Mouse (Mus musculus) spleen, embryonic (tissue): ENCODE measurements around the gene Adgrl4.

Source experiments
- CTCF ChIA-PET: fragments of 350-600 bp; sonication (Branson Sonifier 250); formaldehyde crosslinking; loops from one replicate; lab custom pipeline; 2022; lab: Charles Lee

Gene Adgrl4

DNA sequence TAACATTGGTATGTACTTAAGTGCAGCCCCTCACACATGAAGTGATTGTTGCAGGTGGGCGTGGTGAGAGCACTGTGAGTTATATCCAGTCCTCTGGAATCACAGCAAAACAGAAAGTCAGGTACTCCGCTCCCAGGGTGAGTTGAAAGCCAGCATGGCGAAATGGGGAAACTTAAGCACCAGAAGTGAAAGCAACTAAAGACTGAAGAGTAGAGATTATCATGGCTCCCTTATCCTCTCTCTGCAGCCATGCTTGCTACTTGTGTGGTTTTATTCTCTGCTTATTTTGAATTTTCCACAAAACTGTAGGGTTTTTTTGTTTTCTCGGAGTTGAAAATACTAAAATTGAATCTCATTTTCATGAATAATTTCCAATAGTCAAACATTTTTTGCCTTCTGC is 51.2 kb downstream of the Adgrl4 start:
- CTCF ChIA-PET, result no interaction called here

GRCm38 (mm10) chr3:151505606-151506005 is 67.9 kb downstream of the Adgrl4 start:
- CTCF ChIA-PET, result interaction anchor here (0.6 kb wide), 1 partner anchor 1546 kb away, joined by 3 read pairs; no protein-coding TSS in a partner anchor

DNA sequence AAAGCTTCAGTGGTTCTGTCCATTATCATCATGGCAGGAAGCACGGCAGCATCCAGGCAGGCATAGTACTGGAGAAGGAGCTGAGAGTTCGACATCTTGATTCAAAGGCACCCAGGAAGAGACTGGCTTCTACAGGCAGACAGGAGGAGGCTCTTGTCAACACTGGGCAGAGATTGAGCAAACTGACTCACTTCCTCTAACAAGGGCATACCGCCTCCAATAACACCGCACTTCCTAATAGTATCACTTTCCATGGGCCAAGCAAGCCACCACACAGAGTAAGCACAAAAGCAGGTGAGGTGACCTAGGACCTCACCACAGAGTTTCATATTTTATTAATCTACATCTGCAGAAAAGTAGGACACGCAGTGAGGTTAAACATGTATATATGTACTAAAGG is 73.5 kb downstream of the Adgrl4 start:
- CTCF ChIA-PET, result no interaction called here

GRCm38 (mm10) chr3:151547182-151547581 is 109.5 kb downstream of the Adgrl4 start:
- CTCF ChIA-PET, result no interaction called here

- CTCF ChIA-PET, result no interaction called here
These were observed 113.3 kb downstream of the Adgrl4 start for GRCm38 (mm10) chr3:151551002-151551401.

- CTCF ChIA-PET, result no interaction called here
These were observed 118.9 kb downstream of the Adgrl4 start for GRCm38 (mm10) chr3:151556635-151557034.

DNA sequence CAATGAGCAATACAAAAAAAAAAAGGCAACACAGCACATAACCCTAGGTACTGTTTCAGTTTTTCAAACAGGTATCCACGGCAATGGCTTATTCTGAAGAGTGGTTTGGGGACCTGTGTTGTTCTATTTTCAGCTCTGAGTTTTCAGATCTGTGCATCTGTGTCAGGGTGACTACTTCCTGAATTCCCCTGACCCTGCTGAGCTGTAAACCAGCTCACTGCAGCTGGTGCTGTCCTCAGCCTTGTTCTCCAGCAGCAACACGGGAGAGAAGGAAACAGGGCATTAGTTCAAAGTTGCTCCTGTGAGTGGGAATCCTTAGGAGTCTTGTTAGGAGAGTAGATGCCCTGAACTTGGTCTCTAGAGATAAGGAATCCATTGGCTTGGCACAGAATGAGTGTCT is 119.4 kb downstream of the Adgrl4 start:
- CTCF ChIA-PET, result no interaction called here

- CTCF ChIA-PET, result no interaction called here
These were observed 119.9 kb downstream of the Adgrl4 start for GRCm38 (mm10) chr3:151557607-151558006.

GRCm38 (mm10) chr3:151558374-151558773 is 120.7 kb downstream of the Adgrl4 start:
- CTCF ChIA-PET, result no interaction called here

DNA sequence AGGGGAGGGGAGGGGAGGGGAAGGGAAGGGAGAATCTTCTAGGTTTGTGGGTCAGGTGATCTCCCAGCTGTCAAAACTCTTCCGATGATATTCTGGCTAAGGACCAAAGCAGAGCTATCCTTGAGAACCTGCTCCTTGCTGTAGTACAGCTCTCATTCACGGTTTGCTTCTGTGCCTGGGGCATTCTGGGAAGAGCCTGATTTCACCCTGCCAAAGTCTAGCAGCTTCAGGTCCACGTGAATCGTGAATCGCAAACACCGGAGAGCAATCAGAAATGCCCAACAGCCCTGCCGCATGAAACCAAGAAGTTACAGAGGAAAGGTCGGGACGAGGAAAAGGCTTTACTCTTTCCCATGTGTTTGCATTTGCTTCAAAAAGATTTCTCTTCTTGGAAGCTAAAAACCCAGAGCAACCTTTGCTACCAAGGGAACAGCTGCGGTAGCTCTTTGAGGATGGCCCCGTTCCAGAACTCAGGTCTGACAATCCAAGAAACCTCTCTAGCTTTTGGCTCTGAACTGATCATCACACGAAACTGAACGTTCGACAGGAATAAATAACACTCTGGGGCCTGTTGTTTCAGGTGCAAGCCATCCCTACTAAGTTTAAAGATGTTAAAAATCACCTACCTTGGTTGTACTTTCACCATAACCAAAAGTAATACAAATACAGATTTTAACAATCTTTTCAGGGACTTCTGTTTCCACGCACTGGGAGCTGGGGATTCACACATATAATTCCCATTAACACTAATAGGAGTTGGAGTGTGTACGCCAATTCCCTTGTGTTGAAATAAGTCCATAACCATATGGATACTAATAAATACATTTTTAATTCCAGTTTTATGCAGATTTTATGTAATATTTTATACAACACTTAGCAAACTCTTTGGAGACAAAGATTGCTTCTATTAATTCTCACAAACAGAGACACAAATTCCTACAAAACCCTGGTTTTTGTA is 128.3 kb downstream of the Adgrl4 start:
- CTCF ChIA-PET, result no interaction called here

DNA sequence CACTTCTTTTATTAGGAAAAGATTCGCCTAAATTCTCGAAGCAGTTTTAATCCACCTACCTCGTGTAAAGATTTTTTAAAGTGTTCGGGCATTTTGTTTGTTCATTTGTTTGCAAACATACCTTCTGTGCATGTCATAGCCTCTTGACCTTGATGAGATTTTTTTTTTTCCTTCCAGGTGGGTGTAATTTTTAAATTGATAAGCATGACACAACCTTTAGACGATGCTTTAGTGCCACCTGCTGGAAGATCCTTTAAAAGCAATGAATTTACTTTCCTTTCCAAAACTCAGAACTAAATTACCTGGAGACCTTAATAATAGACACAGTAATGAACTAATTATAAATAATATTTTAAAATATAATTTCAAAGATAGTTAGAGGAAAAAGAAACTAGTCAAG is 128.9 kb downstream of the Adgrl4 start:
- CTCF ChIA-PET, result no interaction called here

DNA sequence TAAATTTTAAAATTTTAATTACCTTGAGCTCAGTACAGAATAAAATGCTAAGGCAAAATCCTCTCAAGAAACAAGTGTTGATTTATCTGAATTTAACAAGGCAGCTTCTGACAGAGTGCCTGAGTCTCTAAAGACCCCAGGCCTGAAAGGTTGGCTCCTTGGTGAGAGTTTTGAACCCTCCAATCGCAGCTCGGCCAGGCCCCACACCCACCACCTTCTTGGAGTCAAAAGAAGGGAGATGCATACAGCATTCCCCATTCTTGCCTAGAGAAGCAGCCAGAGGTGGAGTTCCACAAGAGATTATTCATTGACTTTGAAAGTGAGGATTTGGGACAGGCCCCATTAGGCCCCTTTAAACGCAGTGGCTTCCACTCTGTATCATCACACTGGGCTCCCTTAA is 129.9 kb downstream of the Adgrl4 start:
- CTCF ChIA-PET, result no interaction called here

- CTCF ChIA-PET, result no interaction called here
These were observed 134.4 kb downstream of the Adgrl4 start for GRCm38 (mm10) chr3:151572089-151572488.

DNA sequence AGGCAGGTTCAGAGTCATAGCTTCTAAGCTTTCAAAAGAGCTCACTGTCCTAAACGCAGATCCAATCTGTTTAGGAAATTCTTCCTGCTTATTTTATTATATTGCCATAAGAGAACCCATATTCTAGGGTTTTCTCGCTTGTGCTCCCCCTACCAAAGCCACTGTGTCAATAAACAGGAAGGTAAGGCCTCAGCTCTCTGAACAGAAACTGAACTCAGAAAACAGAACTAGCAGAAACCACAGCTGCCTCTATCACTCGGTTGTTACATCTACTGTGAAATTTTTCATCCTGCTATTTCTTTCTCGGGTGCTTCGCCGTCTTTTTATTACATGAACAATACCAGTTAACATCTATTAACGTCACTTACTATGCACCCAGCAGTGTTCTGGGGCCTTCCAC is 137.6 kb downstream of the Adgrl4 start:
- CTCF ChIA-PET, result no interaction called here

GRCm38 (mm10) chr3:151576155-151576554 is 138.5 kb downstream of the Adgrl4 start:
- CTCF ChIA-PET, result no interaction called here

- CTCF ChIA-PET, result no interaction called here
These were observed 154.2 kb downstream of the Adgrl4 start for GRCm38 (mm10) chr3:151591904-151592303.
